Mouse (Mus musculus) heart, postnatal 36 days (tissue): ENCODE measurements around the gene Comtd1. TPM values are rescaled to one million over a fixed set of nuclear protein-coding genes. Genes with fewer than 3 reads are reported as not detected.

Experiments
- DNase-seq, 2 experiments: peaks; one replicate each; pipeline ENCODE4 v3.0.0; 2021 to 2022
- intact Hi-C: fragments of 180-260 bp; cut with DNase I; formaldehyde crosslinking; loops from one replicate; pipeline ENCODE4 v1.15.1; 2025
- total RNA-seq, 2 experiments: library from RNA; stranded (reverse); gene quantifications; 2 replicates each; pipeline ENCODE4 v1.2.3; 2021

Gene Comtd1
- total RNA-seq, 2 experiments from 2014 or later = 8.5 to 8.8 TPM

- intact Hi-C loops = no loop called here
- DNase-seq = no peak
Observed at GRCm38 (mm10) chr14:21809418-21809817, 39.4 kb downstream of the Comtd1 start.

- no peak for DNase-seq
- intact Hi-C loops = no loop called here
Observed at GRCm38 (mm10) chr14:21808208-21808922, 40.4 kb downstream of the Comtd1 start.

DNA sequence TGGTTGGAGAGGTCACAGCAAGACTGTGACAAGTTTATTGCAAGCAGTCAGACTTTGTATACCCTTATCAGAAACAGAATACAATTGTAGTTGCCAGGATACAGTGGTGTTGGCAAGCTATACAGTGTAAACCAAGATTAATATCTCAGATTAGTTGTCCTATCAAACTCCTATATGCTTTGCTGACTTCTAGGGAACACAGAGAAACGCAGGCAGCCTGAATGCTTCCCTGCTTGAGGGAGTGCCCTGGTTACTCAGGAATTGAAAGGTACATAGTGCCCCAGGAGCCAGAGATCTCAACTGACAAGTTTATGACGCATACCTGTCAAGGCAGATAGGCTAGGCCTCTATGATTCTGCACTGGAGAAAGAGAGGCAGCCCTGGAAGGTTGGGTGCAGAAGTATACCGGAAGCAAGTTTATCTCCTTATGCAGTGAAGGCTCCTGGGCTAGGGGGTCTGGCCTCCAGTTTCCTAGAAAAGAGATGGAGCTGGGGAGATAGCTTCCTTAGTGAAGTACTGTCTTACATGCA is 42.1 kb downstream of the Comtd1 start:
- intact Hi-C loops = no loop called here
- DNase-seq = no peak

DNA sequence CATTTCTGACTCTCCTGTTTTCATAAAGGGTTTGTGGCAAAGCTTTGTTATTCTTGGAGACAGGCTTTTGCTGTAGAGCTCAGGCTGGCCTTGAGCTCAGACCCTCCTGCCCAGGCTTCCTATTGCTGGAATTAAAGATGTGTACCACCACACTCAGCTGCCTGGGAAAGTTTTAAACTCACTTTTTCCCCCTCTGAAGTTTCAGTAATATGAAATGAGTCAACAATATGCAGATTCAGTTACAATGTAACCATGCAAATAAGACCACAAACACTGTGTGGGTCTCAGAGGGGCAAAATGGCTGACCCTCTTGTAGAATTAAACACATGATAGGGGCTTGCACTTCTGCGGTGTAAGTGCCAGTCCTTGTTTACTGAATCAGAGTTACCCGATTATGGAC is 42.6 kb downstream of the Comtd1 start:
- intact Hi-C loops = no loop called here
- no peak for DNase-seq

DNA sequence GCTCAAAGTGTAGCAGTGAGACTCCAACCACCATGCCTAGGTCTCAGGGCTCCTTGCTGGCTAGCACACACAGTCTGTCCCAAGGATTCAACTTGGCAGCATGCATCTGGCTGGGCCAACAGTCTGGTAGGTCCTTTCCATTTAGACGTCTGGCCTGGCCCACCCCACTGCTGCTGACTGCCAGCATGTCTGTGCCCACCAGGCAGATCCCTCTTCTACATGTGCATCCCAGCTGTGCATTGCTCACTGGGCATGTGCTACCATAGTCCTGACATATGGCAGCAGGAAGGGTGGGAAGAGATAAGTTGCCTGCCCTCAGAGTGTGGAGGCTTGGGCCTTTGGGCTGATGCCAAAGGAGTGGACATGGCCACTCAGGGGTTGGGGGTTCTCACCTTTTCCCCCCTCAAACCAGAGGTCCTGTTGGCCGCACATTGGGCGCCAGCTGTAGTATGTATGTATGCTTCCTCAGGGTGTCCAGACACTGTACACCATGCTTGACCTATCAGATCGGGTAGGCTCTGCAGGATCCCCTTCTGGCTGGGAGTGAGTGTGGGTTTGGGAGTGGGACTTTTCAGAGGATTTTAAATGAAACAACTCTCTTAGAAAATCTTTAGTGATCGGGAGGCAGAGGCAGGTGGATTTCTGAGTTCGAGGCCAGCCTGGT is 46.1 kb downstream of the Comtd1 start:
- intact Hi-C loops = no loop called here
- no peak for DNase-seq

- intact Hi-C loops = no loop called here
- DNase-seq = no peak
Observed at GRCm38 (mm10) chr14:21801624-21802023, 47.2 kb downstream of the Comtd1 start.

GRCm38 (mm10) chr14:21800641-21801040 is 48.1 kb downstream of the Comtd1 start:
- no peak for DNase-seq
- intact Hi-C loops = no loop called here

Other genes with a start within 250 kb of the Comtd1 start
- not detected for gene Dupd1, start 134.4 kb downstream of the Comtd1 start, total RNA-seq
- 10 to 100 TPM; 28.4 to 28.9 TPM for gene Samd8, start 98.4 kb downstream of the Comtd1 start, total RNA-seq
- under 1 TPM in 1 of 2 experiments, not detected in 1; 0.35 TPM for gene Dusp13, start 97.8 kb downstream of the Comtd1 start, total RNA-seq
- 100 to 1,000 TPM; 491 to 519 TPM for gene Vdac2, start 23.7 kb downstream of the Comtd1 start, total RNA-seq
- 1 to 10 TPM; 1.8 to 2.2 TPM for gene Zfp503, start 140.6 kb upstream of the Comtd1 start, total RNA-seq
- gene Lrmda, start 170.7 kb upstream of the Comtd1 start, total RNA-seq = 1 to 10 TPM; 1.1 to 1.7 TPM